Mouse (Mus musculus): ENCODE results near the gene Pold4. TPM values are rescaled to one million over a fixed set of nuclear protein-coding genes. Genes with fewer than 3 reads are reported as not detected.
"Not testable (repeated sequence)": the region's sequence is repeated elsewhere in the genome, so short reads cannot be mapped to it uniquely, and the experiment has no call there.

The Pold4 gene
- polyA plus RNA-seq, 1 experiment from 2014 or later, result 24.7 TPM

- H3K27ac ChIP-seq (replicated peaks), result no peak overlapping the region
- H3K4me1 ChIP-seq, result peaks cover 13% of the 10 kb centered on the region
- H3K9ac ChIP-seq (replicated peaks), result peak overlapping the region; percentile 63; the same call in 1 of the 2 replicates
- peak overlapping the region; percentile 51; the same call in 1 of the 2 replicates for H3K4me3 ChIP-seq (replicated peaks)
- no peaks in the 10 kb centered on the region for H3K36me3 ChIP-seq
- WGBS, result 80% methylated on average over 7 of the region's 7 CpGs
- peaks cover 18% of the 10 kb centered on the region for H3K27me3 ChIP-seq (replicated peaks)
- peak overlapping the region; percentile 79 for H3K4me2 ChIP-seq
- no peaks in the 10 kb centered on the region for H3K9me3 ChIP-seq (replicated peaks)
- ATAC-seq (ENCODE audit: low FRiP score), result no peak
Observed at GRCm38 (mm10) chr19:4232651-4233050, 952 bp downstream of the Pold4 start.

DNA sequence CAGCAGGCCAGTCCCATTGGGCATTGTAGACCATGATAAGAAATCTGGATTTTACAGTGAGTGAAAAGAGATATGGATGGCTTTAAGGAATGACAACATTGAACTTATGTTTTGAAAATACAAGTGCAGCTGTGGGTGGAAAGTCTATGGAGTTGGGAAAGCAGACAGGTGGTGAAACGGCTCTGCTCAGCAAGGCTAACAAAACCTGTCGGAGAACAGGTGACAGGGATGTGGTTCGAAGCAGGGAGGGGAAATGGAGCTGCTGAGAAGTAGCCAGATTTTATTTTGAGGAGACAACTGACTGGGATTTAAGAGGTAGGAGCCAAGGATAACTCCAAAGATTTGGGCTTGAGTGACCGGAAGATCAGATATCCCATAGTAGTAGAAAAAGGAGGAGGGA lies 2.8 kb downstream of the Pold4 start:
- Histone ChIP-seq H3K4me3 (replicated peaks) (no peak overlapping the region), H3K4me2 (no peak overlapping the region), H3K36me3 (no peaks in the 10 kb centered on the region), H3K9me3 (replicated peaks) (no peaks in the 10 kb centered on the region), H3K27me3 (replicated peaks) (peaks cover 7% of the 10 kb centered on the region), H3K27ac (replicated peaks) (no peak overlapping the region), H3K4me1 (peaks cover 13% of the 10 kb centered on the region), H3K9ac (replicated peaks) (no peak overlapping the region)
- no peak for ATAC-seq (ENCODE audit: low FRiP score)
- WGBS, result 82% methylated on average over 4 of the region's 4 CpGs

DNA sequence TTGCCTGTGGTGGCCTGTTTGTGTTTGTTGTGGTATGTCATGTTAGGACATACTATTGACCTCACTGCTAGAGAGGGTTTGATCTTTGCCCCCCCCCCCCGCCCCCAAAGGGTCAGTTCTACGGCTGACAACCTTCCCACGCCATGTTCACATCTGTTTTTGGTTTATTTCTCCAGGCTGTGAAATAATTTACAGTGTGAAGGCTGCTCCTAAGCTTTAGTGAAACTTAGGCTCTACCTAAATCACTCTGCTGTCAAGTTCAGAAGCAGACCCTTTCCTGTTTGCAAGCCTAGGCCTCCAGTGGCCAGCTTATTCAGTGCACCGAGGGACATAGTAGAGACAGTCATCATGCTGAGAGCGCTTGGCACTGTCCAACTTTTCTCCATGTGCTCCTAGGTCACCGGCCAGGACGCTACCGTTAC lies 8.6 kb downstream of the Pold4 start:
- no peaks in the 10 kb centered on the region for H3K9me3 ChIP-seq (replicated peaks)
- no peak overlapping the region for H3K27ac ChIP-seq (replicated peaks)
- H3K9ac ChIP-seq (replicated peaks), result no peak overlapping the region
- no peaks in the 10 kb centered on the region for H3K4me1 ChIP-seq
- H3K4me3 ChIP-seq (replicated peaks), result no peak overlapping the region
- 68% methylated on average over 8 of the region's 8 CpGs for WGBS
- H3K36me3 ChIP-seq, result no peaks in the 10 kb centered on the region
- H3K4me2 ChIP-seq, result no peak overlapping the region
- no peaks in the 10 kb centered on the region for H3K27me3 ChIP-seq (replicated peaks)
- no peak for ATAC-seq (ENCODE audit: low FRiP score)

DNA sequence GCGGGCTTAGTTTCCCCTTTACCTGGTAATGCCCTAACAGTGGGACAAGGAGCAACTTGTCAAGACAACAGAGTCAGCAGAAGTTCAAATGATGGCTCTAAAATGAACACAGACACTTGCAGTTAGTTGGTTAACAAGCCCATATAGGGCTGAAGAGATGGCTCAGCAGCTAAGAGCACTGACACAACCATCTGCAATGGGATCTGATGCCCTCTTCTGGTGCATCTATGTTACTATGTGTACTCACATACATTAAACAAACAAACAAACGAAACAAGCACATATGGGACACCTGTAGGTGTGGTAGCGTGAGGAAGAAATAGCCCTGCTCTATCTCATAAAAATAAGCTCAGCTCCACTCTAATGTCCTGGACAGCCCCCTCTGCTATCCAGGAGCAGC lies 10.7 kb downstream of the Pold4 start:
- no peaks in the 10 kb centered on the region for H3K36me3 ChIP-seq
- H3K27ac ChIP-seq (replicated peaks), result no peak overlapping the region
- no peaks in the 10 kb centered on the region for H3K9me3 ChIP-seq (replicated peaks)
- no peak for ATAC-seq (ENCODE audit: low FRiP score)
- no peaks in the 10 kb centered on the region for H3K27me3 ChIP-seq (replicated peaks)
- no peaks in the 10 kb centered on the region for H3K4me1 ChIP-seq
- no peak overlapping the region for H3K4me2 ChIP-seq
- H3K9ac ChIP-seq (replicated peaks), result no peak overlapping the region
- 68% methylated on average over 3 of the region's 3 CpGs for WGBS
- H3K4me3 ChIP-seq (replicated peaks), result no peak overlapping the region

DNA sequence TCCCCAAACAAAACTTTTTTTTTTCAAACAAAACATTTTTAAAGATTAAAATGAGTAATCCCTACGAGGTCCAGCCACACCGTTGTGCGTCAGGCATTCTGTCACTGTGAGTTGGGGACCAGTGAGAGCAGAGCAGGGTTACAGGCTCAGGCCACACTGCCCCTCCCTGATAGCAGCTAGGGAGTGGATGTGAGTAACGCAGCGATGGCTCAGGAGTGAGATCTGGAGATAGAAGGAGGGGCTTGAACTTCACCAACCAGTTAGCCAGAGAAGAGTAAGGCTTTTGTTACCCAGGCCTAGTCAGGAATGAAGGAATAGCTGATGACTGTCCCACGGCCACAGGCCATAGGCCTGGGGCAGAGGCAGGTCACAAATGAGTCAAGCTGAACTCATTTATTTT lies 13.1 kb downstream of the Pold4 start:
- Histone ChIP-seq H3K9me3 (replicated peaks) (no peaks in the 10 kb centered on the region), H3K9ac (replicated peaks) (no peak overlapping the region), H3K36me3 (no peaks in the 10 kb centered on the region), H3K4me1 (no peaks in the 10 kb centered on the region), H3K27ac (replicated peaks) (no peak overlapping the region), H3K27me3 (replicated peaks) (no peaks in the 10 kb centered on the region), H3K4me2 (no peak overlapping the region), H3K4me3 (replicated peaks) (no peak overlapping the region)
- no peak for ATAC-seq (ENCODE audit: low FRiP score)
- 84% methylated on average over 6 of the region's 6 CpGs for WGBS

DNA sequence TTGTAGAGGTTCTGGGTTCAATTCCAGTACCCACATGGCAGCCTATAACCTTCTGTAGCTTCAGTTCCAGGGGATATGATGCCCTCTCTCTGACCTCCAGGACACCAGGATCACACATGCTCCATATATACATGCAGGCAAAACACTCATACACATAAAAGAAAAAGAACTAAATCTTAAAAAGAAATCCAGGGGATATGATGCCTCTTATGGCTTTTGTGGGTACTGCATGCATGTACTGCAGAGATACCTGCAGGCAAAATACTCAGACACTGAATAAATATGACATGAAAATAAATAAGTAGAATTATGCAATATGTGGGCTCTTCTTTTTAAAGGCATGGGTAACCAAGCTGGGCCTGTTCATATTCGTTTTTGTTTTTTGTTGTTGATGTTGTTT lies 15.3 kb downstream of the Pold4 start:
- 67% methylated on average over 1 of the region's 1 CpGs for WGBS
- H3K4me2 ChIP-seq, result no peak overlapping the region
- no peak for ATAC-seq (ENCODE audit: low FRiP score)

GRCm38 (mm10) chr19:4248683-4249082 lies 17.0 kb downstream of the Pold4 start:
- H3K9ac ChIP-seq (replicated peaks); H3K27me3 ChIP-seq (replicated peaks); H3K36me3 ChIP-seq; H3K27ac ChIP-seq (replicated peaks); ATAC-seq (ENCODE audit: low FRiP score); H3K4me1 ChIP-seq; H3K4me3 ChIP-seq (replicated peaks); H3K4me2 ChIP-seq; H3K9me3 ChIP-seq (replicated peaks): not testable (repeated sequence)
- 65% methylated on average over 1 of the region's 1 CpGs for WGBS

More for the DNA sequence above, 15.3 kb downstream of the Pold4 start:
- H3K4me1 ChIP-seq, result no peaks in the 10 kb centered on the region
- no peak overlapping the region for H3K4me3 ChIP-seq (replicated peaks)
- H3K27ac ChIP-seq (replicated peaks), result no peak overlapping the region
- H3K9ac ChIP-seq (replicated peaks), result no peak overlapping the region
- no peaks in the 10 kb centered on the region for H3K27me3 ChIP-seq (replicated peaks)
- no peaks in the 10 kb centered on the region for H3K9me3 ChIP-seq (replicated peaks)
- no peaks in the 10 kb centered on the region for H3K36me3 ChIP-seq

GRCm38 (mm10) chr19:4254230-4254629 lies 22.5 kb downstream of the Pold4 start:
- WGBS, result 90% methylated on average over 7 of the region's 7 CpGs
- no peak overlapping the region for H3K4me2 ChIP-seq
- no peaks in the 10 kb centered on the region for H3K27me3 ChIP-seq (replicated peaks)
- no peak for ATAC-seq (ENCODE audit: low FRiP score)
- no peaks in the 10 kb centered on the region for H3K36me3 ChIP-seq
- H3K27ac ChIP-seq (replicated peaks), result no peak overlapping the region
- H3K4me3 ChIP-seq (replicated peaks), result no peak overlapping the region
- no peaks in the 10 kb centered on the region for H3K9me3 ChIP-seq (replicated peaks)
- H3K4me1 ChIP-seq, result peaks cover 14% of the 10 kb centered on the region
- H3K9ac ChIP-seq (replicated peaks), result no peak overlapping the region

DNA sequence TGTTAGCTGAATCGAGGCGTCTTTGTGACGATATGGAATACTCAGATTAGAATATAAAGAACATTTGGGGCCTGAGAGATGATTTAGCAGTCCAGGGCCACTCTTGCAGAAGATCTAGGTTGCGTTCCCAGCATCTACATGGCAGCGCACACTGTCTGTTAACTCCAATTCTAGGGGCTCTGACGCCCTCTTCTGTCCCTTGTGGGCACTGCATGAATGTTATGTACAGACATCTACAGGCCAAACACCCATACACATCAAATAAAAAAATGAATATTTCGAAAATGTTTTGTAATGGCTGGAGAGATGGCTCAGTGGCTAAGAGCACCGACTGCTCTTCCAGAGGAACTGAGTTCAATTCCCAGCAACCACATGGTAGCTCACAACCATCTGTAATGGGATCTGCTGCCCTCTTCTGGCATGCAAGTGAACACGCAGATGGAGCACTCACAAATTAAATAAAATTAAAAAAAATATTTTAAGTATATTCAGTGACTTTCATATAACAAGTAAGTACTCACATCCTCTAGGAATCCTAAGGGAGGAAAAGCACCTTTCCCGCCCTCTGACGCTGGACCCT lies 24.0 kb downstream of the Pold4 start:
- ATAC-seq (ENCODE audit: low FRiP score), result no peak
- 78% methylated on average over 11 of the region's 11 CpGs for WGBS

GRCm38 (mm10) chr19:4257216-4257896 lies 25.7 kb downstream of the Pold4 start:
- WGBS, result under 1% methylated on average over 41 of the region's 41 CpGs
- Histone ChIP-seq H3K9me3 (replicated peaks) (no peaks in the 10 kb centered on the region), H3K4me3 (replicated peaks) (peak overlapping the region; percentile 63), H3K4me1 (peaks cover 14% of the 10 kb centered on the region), H3K9ac (replicated peaks) (peak overlapping the region; percentile 54), H3K36me3 (no peaks in the 10 kb centered on the region), H3K27ac (replicated peaks) (peak overlapping the region; percentile 66; the same call in 1 of the 2 replicates), H3K27me3 (replicated peaks) (no peaks in the 10 kb centered on the region), H3K4me2 (peak overlapping the region; percentile 90)
- ATAC-seq (ENCODE audit: low FRiP score), result peak; percentile 90

More for the DNA sequence above, 24.0 kb downstream of the Pold4 start:
- peaks cover 14% of the 10 kb centered on the region for H3K4me1 ChIP-seq
- H3K36me3 ChIP-seq, result no peaks in the 10 kb centered on the region
- no peak overlapping the region for H3K27ac ChIP-seq (replicated peaks)
- H3K9me3 ChIP-seq (replicated peaks), result no peaks in the 10 kb centered on the region
- H3K4me3 ChIP-seq (replicated peaks), result no peak overlapping the region
- H3K27me3 ChIP-seq (replicated peaks), result no peaks in the 10 kb centered on the region
- H3K9ac ChIP-seq (replicated peaks), result no peak overlapping the region
- H3K4me2 ChIP-seq, result no peak overlapping the region

- Histone ChIP-seq H3K4me1 (peaks cover 14% of the 10 kb centered on the region), H3K4me2 (peak overlapping the region; percentile 90), H3K4me3 (replicated peaks) (peak overlapping the region; percentile 63), H3K27me3 (replicated peaks) (no peaks in the 10 kb centered on the region), H3K9ac (replicated peaks) (peak overlapping the region; percentile 49), H3K9me3 (replicated peaks) (no peaks in the 10 kb centered on the region), H3K36me3 (no peaks in the 10 kb centered on the region), H3K27ac (replicated peaks) (no peak overlapping the region)
- WGBS, result 23% methylated on average over 12 of the region's 12 CpGs
- ATAC-seq (ENCODE audit: low FRiP score), result no peak; the same call in none of the 2 replicates
Observed at GRCm38 (mm10) chr19:4257897-4258252, 26.2 kb downstream of the Pold4 start.

- 60% methylated on average over 8 of the region's 8 CpGs for WGBS
- Histone ChIP-seq H3K4me1 (peaks cover 14% of the 10 kb centered on the region), H3K9me3 (replicated peaks) (no peaks in the 10 kb centered on the region), H3K27ac (replicated peaks) (no peak overlapping the region), H3K27me3 (replicated peaks) (no peaks in the 10 kb centered on the region), H3K9ac (replicated peaks) (no peak overlapping the region), H3K4me2 (no peak overlapping the region), H3K4me3 (replicated peaks) (no peak overlapping the region), H3K36me3 (no peaks in the 10 kb centered on the region)
- no peak for ATAC-seq (ENCODE audit: low FRiP score)
Observed at GRCm38 (mm10) chr19:4261038-4261698, 29.5 kb downstream of the Pold4 start.

Data from neural tube, embryonic 15.5 days (tissue).